Mouse (Mus musculus) olfactory bulb, adult 2 months (tissue): ENCODE results near the gene Tmbim4.

Experiments
- CTCF ChIP-seq: fragments of 200-500 bp; IDR thresholded peaks from 2 replicates; pipeline ENCODE4 v1.5.1; 2012; ENCODE audit warnings: low read depth, mild to moderate bottlenecking, low read length, moderate library complexity; ENCODE audit not compliant: insufficient read depth
- POLR2A ChIP-seq: fragments of 200-500 bp; IDR thresholded peaks from 2 replicates; pipeline ENCODE4 v1.6.1; 2012; ENCODE audit warnings: mild to moderate bottlenecking, low read depth, low read length, moderate library complexity; ENCODE audit not compliant: insufficient read depth

DNA sequence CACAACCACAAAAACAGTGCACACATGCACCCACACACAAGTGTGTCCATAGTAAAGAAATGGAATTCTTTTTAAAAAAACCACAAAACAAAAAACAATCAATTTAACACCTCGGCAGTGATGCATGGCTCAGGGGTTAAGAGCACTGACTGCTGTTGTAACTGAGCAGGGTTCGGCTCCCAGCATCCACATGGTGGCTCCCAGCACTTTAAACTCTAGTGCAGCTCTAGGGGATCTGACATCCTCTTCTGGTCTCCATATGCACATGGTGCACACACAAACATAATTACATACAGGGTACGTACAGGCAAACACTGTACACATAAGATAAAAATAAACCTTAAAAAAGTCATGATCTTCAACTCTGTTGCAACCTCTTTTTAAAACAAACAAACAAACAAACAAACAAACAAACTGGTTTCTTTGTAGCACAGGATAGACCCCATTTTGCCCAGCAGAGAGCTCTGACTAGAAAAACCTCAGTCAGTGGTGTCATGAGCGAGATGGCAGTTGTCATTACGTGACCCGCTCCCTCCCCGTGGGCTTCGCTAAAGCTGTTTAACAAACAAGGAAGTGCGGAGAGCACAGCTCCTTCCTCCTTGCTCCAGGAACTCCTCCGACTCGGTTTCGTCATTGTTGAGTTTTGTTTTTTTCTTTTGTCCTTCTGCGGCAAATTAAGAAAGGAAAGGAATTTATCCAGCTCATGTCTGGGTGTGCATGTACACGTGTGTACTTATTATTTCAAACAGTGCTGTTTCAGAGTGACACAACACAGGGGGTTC lies 18.4 kb downstream of the Tmbim4 start:
- TF ChIP-seq CTCF (no peak), POLR2A (no peak)
